ENCODE assay signal across 13 mouse cellular contexts in the genomic region with DNA sequence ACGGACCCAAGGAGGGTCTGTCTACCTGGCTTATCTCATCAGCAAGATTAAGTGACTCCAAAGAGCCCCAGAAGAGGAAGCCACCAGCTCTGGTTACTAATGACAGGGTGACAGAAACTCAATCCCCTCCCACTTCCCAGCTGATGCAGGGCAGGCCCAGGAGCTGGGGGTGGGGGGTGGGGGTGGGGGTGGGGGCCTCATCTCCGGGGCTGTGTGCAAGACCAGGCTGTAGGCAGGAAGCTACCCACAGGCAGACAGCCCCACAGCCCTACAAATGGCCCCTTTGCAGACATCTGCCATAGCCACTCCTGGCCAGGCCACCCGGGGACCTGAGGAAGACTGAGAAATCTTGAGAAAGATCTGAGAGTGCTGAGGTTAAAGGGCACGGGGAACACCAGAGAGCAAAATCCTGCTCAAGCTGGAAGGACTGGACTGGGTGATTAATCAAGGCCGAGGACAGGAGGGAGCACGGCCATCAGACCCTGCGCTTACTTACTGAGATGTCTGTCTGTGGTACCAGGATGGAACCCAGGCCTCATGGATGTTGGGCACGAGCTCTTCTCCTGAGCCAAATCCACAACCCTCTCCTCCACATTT.
DNase-seq lines count a peak whose midpoint lies in the region; ATAC-seq and TF ChIP-seq lines count a peak whose summit lies in the region.
"Had no signal": no experiment of that assay in that cellular context is flagged by ENCODE, and none has a peak within 500 bp of the region (broad histone marks: within the 10 kb centered on the region; RNA-seq: fewer than 3 reads in every experiment).

No protein-coding gene starts in this region.

- H3K4me1 ChIP-seq in heart, embryonic 15.5 days (replicated peaks) = peaks cover 68% of the 10 kb centered on the region
- H3K4me1 ChIP-seq in heart, adult 2 months (ENCODE audit: control insufficient read depth, insufficient read depth, low read length) = peaks cover 8% of the 10 kb centered on the region
- peaks cover 61% of the 10 kb centered on the region for H3K4me1 ChIP-seq in lung, embryonic 15.5 days
- peaks cover 83% of the 10 kb centered on the region for H3K4me1 ChIP-seq in embryonic facial prominence, embryonic 10.5 days
- peaks cover 69% of the 10 kb centered on the region for H3K4me1 ChIP-seq in limb, embryonic 15.5 days
- H3K4me1 ChIP-seq in cerebellum, adult 2 months (ENCODE audit: control insufficient read depth, insufficient read depth, low read length) = peaks cover 15% of the 10 kb centered on the region

- no peak for ATAC-seq in heart, embryonic 15.5 days (replicated peaks; ENCODE audit: insufficient number of reproducible peaks, insufficient read depth, low FRiP score, low read depth)
- ATAC-seq in lung, embryonic 15.5 days (ENCODE audit: borderline replicate concordance, extremely low read depth, low FRiP score, low TSS enrichment) = 0 out of 2 replicates have a peak, but pooled peaks have one; percentile 15
- no peak for ATAC-seq in limb, embryonic 15.5 days (ENCODE audit: insufficient number of reproducible peaks, low FRiP score, low TSS enrichment, low read depth)

- no peak for TF ChIP-seq POLR2A in heart, adult 2 months (IDR thresholded peaks at IDR 0.05; ENCODE audit: insufficient read depth, low read depth, low read length)
- TF ChIP-seq POLR2A in cerebellum, adult 2 months (IDR thresholded peaks at IDR 0.05; ENCODE audit: borderline replicate concordance, insufficient read depth, low read length) = no peak

- no peak for TF ChIP-seq EP300 in heart, adult 2 months (IDR thresholded peaks at IDR 0.05; ENCODE audit: insufficient read depth, low read depth, low read length)

- no peak overlapping the region for H3K4me3 ChIP-seq in heart, embryonic 15.5 days
- no peak overlapping the region for H3K4me3 ChIP-seq in heart, adult 2 months
- H3K4me3 ChIP-seq in lung, embryonic 15.5 days = no peak overlapping the region
- no peak overlapping the region for H3K4me3 ChIP-seq in embryonic facial prominence, embryonic 10.5 days
- no peak overlapping the region for H3K4me3 ChIP-seq in limb, embryonic 15.5 days
- H3K4me3 ChIP-seq in cerebellum, adult 2 months (replicated peaks; ENCODE audit: insufficient read depth, low read depth, low read length) = no peak overlapping the region

- intact Hi-C loops in heart, adult 2 months (cut with DNase I) = no loop called here

- WGBS in heart, embryonic 15.5 days = 37% methylated on average over 8 of the region's 8 CpGs
- whole genome bisulfite sequencing in heart, adult 2 months = 61% methylated on average over 8 of the region's 8 CpGs
- 39% methylated on average over 8 of the region's 8 CpGs for WGBS in lung, embryonic 15.5 days
- WGBS in embryonic facial prominence, embryonic 10.5 days = 36% methylated on average over 8 of the region's 8 CpGs
- WGBS in limb, embryonic 15.5 days = 29% methylated on average over 8 of the region's 8 CpGs
- 81% methylated on average over 8 of the region's 8 CpGs for WGBS in cerebellum, adult 2 months

- no peaks in the 10 kb centered on the region for H3K9me3 ChIP-seq in heart, embryonic 15.5 days (replicated peaks)
- no peaks in the 10 kb centered on the region for H3K9me3 ChIP-seq in lung, embryonic 15.5 days
- no peaks in the 10 kb centered on the region for H3K9me3 ChIP-seq in embryonic facial prominence, embryonic 10.5 days
- no peaks in the 10 kb centered on the region for H3K9me3 ChIP-seq in limb, embryonic 15.5 days

- peak overlapping the region; percentile 70; the same call in 1 of the 2 replicates for H3K27ac ChIP-seq in heart, embryonic 15.5 days
- no peak overlapping the region for H3K27ac ChIP-seq in heart, adult 2 months
- H3K27ac ChIP-seq in lung, embryonic 15.5 days = peak overlapping the region; percentile 64; the same call in 1 of the 2 replicates
- H3K27ac ChIP-seq in embryonic facial prominence, embryonic 10.5 days (replicated peaks) = peak overlapping the region; percentile 73
- no peak overlapping the region for H3K27ac ChIP-seq in limb, embryonic 15.5 days
- H3K27ac ChIP-seq in cerebellum, adult 2 months (ENCODE audit: insufficient read depth, low read length) = no peak overlapping the region

- 0 out of 2 replicates have a peak overlapping the region, but pooled peaks have one; percentile 10 for H3K4me2 ChIP-seq in heart, embryonic 15.5 days
- H3K4me2 ChIP-seq in lung, embryonic 15.5 days = no peak overlapping the region
- no peak overlapping the region for H3K4me2 ChIP-seq in limb, embryonic 15.5 days

- no peak for TF ChIP-seq CTCF in heart, adult 2 months (IDR thresholded peaks at IDR 0.05)
- no peak for TF ChIP-seq CTCF in cerebellum, adult 2 months (IDR thresholded peaks at IDR 0.05; ENCODE audit: borderline replicate concordance, insufficient read depth, low read depth, low read length)

- no peaks in the 10 kb centered on the region for H3K36me3 ChIP-seq in heart, embryonic 15.5 days
- H3K36me3 ChIP-seq in heart, adult 2 months (ENCODE audit: control insufficient read depth, insufficient read depth, low read length) = no peaks in the 10 kb centered on the region
- H3K36me3 ChIP-seq in lung, embryonic 15.5 days = no peaks in the 10 kb centered on the region
- H3K36me3 ChIP-seq in embryonic facial prominence, embryonic 10.5 days (replicated peaks) = no peaks in the 10 kb centered on the region
- H3K36me3 ChIP-seq in limb, embryonic 15.5 days = no peaks in the 10 kb centered on the region

- H3K79me2 ChIP-seq in heart, adult 2 months (replicated peaks; ENCODE audit: control insufficient read depth, insufficient read depth, low read length) = no peaks in the 10 kb centered on the region

- H3K9ac ChIP-seq in heart, embryonic 15.5 days = peak overlapping the region; percentile 7; the same call in 1 of the 2 replicates
- H3K9ac ChIP-seq in heart, adult 2 months (ENCODE audit: low read depth, low read length) = no peak overlapping the region
- no peak overlapping the region for H3K9ac ChIP-seq in lung, embryonic 15.5 days
- H3K9ac ChIP-seq in limb, embryonic 15.5 days = 0 out of 2 replicates have a peak overlapping the region, but pooled peaks have one; percentile 17

- H3K27me3 ChIP-seq in heart, embryonic 15.5 days = no peaks in the 10 kb centered on the region
- H3K27me3 ChIP-seq in heart, adult 2 months (ENCODE audit: control insufficient read depth, insufficient read depth, low read length) = no peaks in the 10 kb centered on the region
- no peaks in the 10 kb centered on the region for H3K27me3 ChIP-seq in lung, embryonic 15.5 days
- H3K27me3 ChIP-seq in embryonic facial prominence, embryonic 10.5 days (replicated peaks; ENCODE audit: low read depth, poor library complexity, severe bottlenecking) = 0 out of 2 replicates have a peak, but pooled peaks cover 5% of the 10 kb centered on the region
- H3K27me3 ChIP-seq in limb, embryonic 15.5 days = no peaks in the 10 kb centered on the region
- no peaks in the 10 kb centered on the region for H3K27me3 ChIP-seq in cerebellum, adult 2 months (ENCODE audit: control insufficient read depth, insufficient read depth, low read length)

- no peak for DNase-seq in heart, adult 2 months
- no peak for DNase-seq in lung, postnatal 25 days (ENCODE audit: low spot score)
- DNase-seq in embryonic facial prominence, embryonic 10.5 days (ENCODE audit: low spot score) = peak; percentile 62
- DNase-seq in cerebellum, adult 2 months = no peak
- no peak for DNase-seq in layer of hippocampus, postnatal 25 days (ENCODE audit: extremely low spot score in 1 of 2, low spot score in 1 of 2)
- DNase-seq: adrenal gland, postnatal 25 days; cerebellum, adult 18-20 months; gastrocnemius, postnatal 10 days; layer of hippocampus, postnatal 36 days; retina, postnatal 1 day had no signal

Comparison
In these comparisons a context has a peak if more than half of its experiments do, and no peak if none do; other contexts are left out.
1. H3K27ac ChIP-seq: peak in heart, embryonic 15.5 days (single experiment), lung, embryonic 15.5 days (single experiment) and embryonic facial prominence, embryonic 10.5 days (single experiment); none in heart, adult 2 months (single experiment), limb, embryonic 15.5 days (single experiment) and cerebellum, adult 2 months (single experiment).
2. H3K9ac ChIP-seq: peak in heart, embryonic 15.5 days (single experiment) and limb, embryonic 15.5 days (single experiment); none in heart, adult 2 months (single experiment) and lung, embryonic 15.5 days (single experiment).